Mouse (Mus musculus): ENCODE data around the gene Dmc1. TPM values are rescaled to one million over a fixed set of nuclear protein-coding genes. Genes with fewer than 3 reads are reported as not detected.

Gene Dmc1
- polyA plus RNA-seq, 1 experiment: not detected

DNA sequence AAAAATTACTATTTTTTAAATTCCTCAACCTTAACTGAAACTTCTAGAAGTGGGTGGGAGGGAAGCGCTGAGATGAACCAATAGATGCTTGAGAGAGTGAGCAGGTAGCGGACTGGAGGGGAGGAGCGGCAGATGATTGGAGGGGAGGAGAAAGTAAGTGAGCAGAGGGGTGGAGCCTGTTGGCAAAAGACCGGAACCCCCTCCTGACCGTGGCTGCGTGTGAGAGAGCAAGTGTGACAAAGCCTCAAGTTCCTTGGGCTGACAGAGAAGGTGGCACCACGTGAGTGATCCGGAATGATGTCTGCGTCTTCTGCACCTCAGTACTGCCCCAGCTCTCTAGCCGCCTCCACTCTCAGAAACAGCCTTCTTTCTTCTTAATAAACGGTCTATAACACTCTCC, 12.2 kb upstream of the Dmc1 start:
- H3K4me2 ChIP-seq (ENCODE audit: low read depth): no peak overlapping the region
- H3K27me3 ChIP-seq (ENCODE audit: control insufficient read depth, insufficient read depth, insufficient read length): peaks cover 4% of the 10 kb centered on the region
- no peaks in the 10 kb centered on the region for H3K36me3 ChIP-seq (ENCODE audit: control insufficient read depth, insufficient read depth)
- H3K79me2 ChIP-seq (ENCODE audit: control insufficient read depth, insufficient read depth): no peaks in the 10 kb centered on the region
- TF ChIP-seq USF1 (IDR thresholded peaks at IDR 0.05; ENCODE audit: low read depth) (no peak), MAX (IDR thresholded peaks at IDR 0.05; ENCODE audit: low read depth) (no peak), SRF (IDR thresholded peaks at IDR 0.05; ENCODE audit: control insufficient read depth, insufficient read length, low read depth) (no peak), TCF3 (IDR thresholded peaks at IDR 0.05; ENCODE audit: insufficient read length, low read depth) (no peak), CEBPB (IDR thresholded peaks at IDR 0.05; ENCODE audit: insufficient read depth, poor library complexity, severe bottlenecking) (no peak), POLR2A (IDR thresholded peaks at IDR 0.05; ENCODE audit: insufficient read length, low read depth) (no peak), TCF12 (IDR thresholded peaks at IDR 0.05; ENCODE audit: insufficient read depth, poor library complexity, severe bottlenecking) (no peak), MYOD1 (IDR thresholded peaks at IDR 0.05; ENCODE audit: control insufficient read depth in 1 of 3, insufficient read length in 2 of 3, low read depth in 2 of 3) (no peak), E2F4 (IDR thresholded peaks at IDR 0.05; ENCODE audit: insufficient read depth) (no peak), REST (IDR thresholded peaks at IDR 0.05; ENCODE audit: insufficient read depth, insufficient read length) (no peak), MYOG (IDR thresholded peaks at IDR 0.05; ENCODE audit: control insufficient read depth in 1 of 3, insufficient read depth in 1 of 3, insufficient read length in 2 of 3, low read depth in 2 of 3) (no peak), POLR2AphosphoS2 (IDR thresholded peaks at IDR 0.05; ENCODE audit: insufficient read length, low read depth) (no peak)
- H3ac ChIP-seq (ENCODE audit: control insufficient read depth, insufficient read length): no peak overlapping the region
- no peak overlapping the region for H3K4me3 ChIP-seq

DNA sequence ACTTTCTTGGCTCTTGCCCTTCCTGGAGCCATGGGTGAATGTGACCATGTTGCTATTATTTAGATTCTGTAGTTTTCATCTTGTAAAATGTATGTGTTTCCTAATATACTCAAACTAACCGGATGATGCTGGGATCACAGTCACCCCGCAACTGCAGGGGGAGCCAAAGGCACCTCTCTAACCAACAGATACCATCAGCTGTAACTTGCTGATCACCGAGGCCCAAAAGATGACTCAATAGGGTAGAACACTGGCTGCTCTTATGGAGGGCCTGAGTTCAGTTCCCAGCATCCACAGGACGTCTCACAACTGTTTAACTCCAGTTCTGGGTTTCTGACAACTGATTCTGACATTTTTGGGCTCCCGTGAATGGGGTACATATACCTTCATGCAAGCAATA, 11.8 kb upstream of the Dmc1 start:
- H3K4me3 ChIP-seq: no peak overlapping the region
- no peak overlapping the region for H3K4me2 ChIP-seq (ENCODE audit: low read depth)
- TF ChIP-seq CEBPB (IDR thresholded peaks at IDR 0.05; ENCODE audit: insufficient read depth, poor library complexity, severe bottlenecking): no peak
- TF ChIP-seq SRF (IDR thresholded peaks at IDR 0.05; ENCODE audit: control insufficient read depth, insufficient read length, low read depth): no peak
- no peak for TF ChIP-seq TCF12 (IDR thresholded peaks at IDR 0.05; ENCODE audit: insufficient read depth, poor library complexity, severe bottlenecking)
- TF ChIP-seq POLR2A (IDR thresholded peaks at IDR 0.05; ENCODE audit: insufficient read length, low read depth): no peak
- TF ChIP-seq MYOG (IDR thresholded peaks at IDR 0.05; ENCODE audit: control insufficient read depth in 1 of 3, insufficient read depth in 1 of 3, insufficient read length in 2 of 3, low read depth in 2 of 3): no peak
- no peak for TF ChIP-seq E2F4 (IDR thresholded peaks at IDR 0.05; ENCODE audit: insufficient read depth)
- no peak for TF ChIP-seq REST (IDR thresholded peaks at IDR 0.05; ENCODE audit: insufficient read depth, insufficient read length)
- no peak for TF ChIP-seq TCF3 (IDR thresholded peaks at IDR 0.05; ENCODE audit: insufficient read length, low read depth)
- no peak overlapping the region for H3ac ChIP-seq (ENCODE audit: control insufficient read depth, insufficient read length)
- no peaks in the 10 kb centered on the region for H3K36me3 ChIP-seq (ENCODE audit: control insufficient read depth, insufficient read depth)
- H3K79me2 ChIP-seq (ENCODE audit: control insufficient read depth, insufficient read depth): no peaks in the 10 kb centered on the region
- H3K27me3 ChIP-seq (ENCODE audit: control insufficient read depth, insufficient read depth, insufficient read length): peaks cover 4% of the 10 kb centered on the region

DNA sequence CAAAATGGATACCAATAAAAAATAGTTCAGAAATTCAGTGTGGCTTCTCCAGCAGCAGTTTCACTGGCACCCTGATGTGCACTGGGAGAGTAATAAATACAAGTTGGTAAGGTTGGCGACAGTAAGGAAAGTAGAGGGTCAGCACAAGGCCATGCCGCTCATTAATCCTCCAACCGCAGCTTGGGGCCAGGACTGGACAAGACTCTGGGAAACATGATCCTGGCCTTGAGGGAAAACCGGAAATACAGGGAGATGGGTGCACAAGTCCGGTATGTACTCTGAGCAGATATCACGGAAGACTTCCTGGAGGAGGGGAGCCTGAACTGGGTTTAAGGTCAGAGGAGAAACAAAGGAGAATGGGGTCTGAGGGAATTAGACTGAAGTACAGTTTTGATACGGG, 10.6 kb upstream of the Dmc1 start:
- Histone ChIP-seq H3K36me3 (ENCODE audit: control insufficient read depth, insufficient read depth) (no peaks in the 10 kb centered on the region), H3K4me2 (ENCODE audit: low read depth) (no peak overlapping the region), H3K27me3 (ENCODE audit: control insufficient read depth, insufficient read depth, insufficient read length) (no peaks in the 10 kb centered on the region), H3K4me3 (no peak overlapping the region), H3ac (ENCODE audit: control insufficient read depth, insufficient read length) (no peak overlapping the region), H3K79me2 (ENCODE audit: control insufficient read depth, insufficient read depth) (no peaks in the 10 kb centered on the region)
- TF ChIP-seq POLR2AphosphoS2 (IDR thresholded peaks at IDR 0.05; ENCODE audit: insufficient read length, low read depth) (no peak), MYOG (IDR thresholded peaks at IDR 0.05; ENCODE audit: control insufficient read depth in 1 of 3, insufficient read depth in 1 of 3, insufficient read length in 2 of 3, low read depth in 2 of 3) (no peak), REST (IDR thresholded peaks at IDR 0.05; ENCODE audit: insufficient read depth, insufficient read length) (no peak), TCF3 (IDR thresholded peaks at IDR 0.05; ENCODE audit: insufficient read length, low read depth) (no peak), TCF12 (IDR thresholded peaks at IDR 0.05; ENCODE audit: insufficient read depth, poor library complexity, severe bottlenecking) (no peak), CEBPB (IDR thresholded peaks at IDR 0.05; ENCODE audit: insufficient read depth, poor library complexity, severe bottlenecking) (no peak), E2F4 (IDR thresholded peaks at IDR 0.05; ENCODE audit: insufficient read depth) (no peak), MAX (IDR thresholded peaks at IDR 0.05; ENCODE audit: low read depth) (no peak), USF1 (IDR thresholded peaks at IDR 0.05; ENCODE audit: low read depth) (no peak), POLR2A (IDR thresholded peaks at IDR 0.05; ENCODE audit: insufficient read length, low read depth) (no peak), MYOD1 (IDR thresholded peaks at IDR 0.05; ENCODE audit: control insufficient read depth in 1 of 3, insufficient read length in 2 of 3, low read depth in 2 of 3) (no peak), SRF (IDR thresholded peaks at IDR 0.05; ENCODE audit: control insufficient read depth, insufficient read length, low read depth) (no peak)

DNA sequence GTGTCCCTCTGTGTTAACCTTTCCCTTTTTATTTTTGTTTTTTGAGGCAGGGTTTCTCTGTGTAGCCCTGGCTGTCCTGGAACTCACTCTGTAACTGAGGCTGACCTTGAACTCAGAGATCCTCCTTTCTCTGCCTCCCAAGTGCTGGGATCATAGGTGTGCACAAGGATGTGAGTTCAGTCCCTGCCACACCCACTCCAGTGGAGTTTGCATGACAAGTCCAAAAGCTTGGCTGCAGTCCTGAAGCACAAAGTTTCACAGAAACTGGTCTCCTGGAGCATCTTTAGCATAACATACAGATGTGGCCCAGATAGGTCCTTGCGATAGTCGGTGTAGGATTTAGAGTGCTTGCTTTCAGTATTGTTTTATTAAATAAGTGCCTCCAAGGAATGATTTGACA, 4.3 kb upstream of the Dmc1 start:
- H3K4me3 ChIP-seq: no peak overlapping the region
- no peaks in the 10 kb centered on the region for H3K36me3 ChIP-seq (ENCODE audit: control insufficient read depth, insufficient read depth)
- H3ac ChIP-seq (ENCODE audit: control insufficient read depth, insufficient read length): no peak overlapping the region
- H3K27me3 ChIP-seq (ENCODE audit: control insufficient read depth, insufficient read depth, insufficient read length): no peaks in the 10 kb centered on the region
- no peak overlapping the region for H3K4me2 ChIP-seq (ENCODE audit: low read depth)
- TF ChIP-seq POLR2AphosphoS2 (IDR thresholded peaks at IDR 0.05; ENCODE audit: insufficient read length, low read depth) (no peak), SRF (IDR thresholded peaks at IDR 0.05; ENCODE audit: control insufficient read depth, insufficient read length, low read depth) (no peak), CEBPB (IDR thresholded peaks at IDR 0.05; ENCODE audit: insufficient read depth, poor library complexity, severe bottlenecking) (no peak), POLR2A (IDR thresholded peaks at IDR 0.05; ENCODE audit: insufficient read length, low read depth) (no peak), USF1 (IDR thresholded peaks at IDR 0.05; ENCODE audit: low read depth) (no peak), E2F4 (IDR thresholded peaks at IDR 0.05; ENCODE audit: insufficient read depth) (no peak), REST (IDR thresholded peaks at IDR 0.05; ENCODE audit: insufficient read depth, insufficient read length) (no peak), TCF12 (IDR thresholded peaks at IDR 0.05; ENCODE audit: insufficient read depth, poor library complexity, severe bottlenecking) (no peak), MAX (IDR thresholded peaks at IDR 0.05; ENCODE audit: low read depth) (no peak), MYOD1 (IDR thresholded peaks at IDR 0.05; ENCODE audit: control insufficient read depth in 1 of 3, insufficient read length in 2 of 3, low read depth in 2 of 3) (no peak), TCF3 (IDR thresholded peaks at IDR 0.05; ENCODE audit: insufficient read length, low read depth) (no peak), MYOG (IDR thresholded peaks at IDR 0.05; ENCODE audit: control insufficient read depth in 1 of 3, insufficient read depth in 1 of 3, insufficient read length in 2 of 3, low read depth in 2 of 3) (no peak)
- no peaks in the 10 kb centered on the region for H3K79me2 ChIP-seq (ENCODE audit: control insufficient read depth, insufficient read depth)

All from myocyte (in vitro differentiated cells).